Mouse (Mus musculus): Measurements from ENCODE around the gene Ndufc1.
"Not testable (repeated sequence)": the region's sequence is repeated elsewhere in the genome, so short reads cannot be mapped to it uniquely, and the experiment has no call there.

Gene Ndufc1

DNA sequence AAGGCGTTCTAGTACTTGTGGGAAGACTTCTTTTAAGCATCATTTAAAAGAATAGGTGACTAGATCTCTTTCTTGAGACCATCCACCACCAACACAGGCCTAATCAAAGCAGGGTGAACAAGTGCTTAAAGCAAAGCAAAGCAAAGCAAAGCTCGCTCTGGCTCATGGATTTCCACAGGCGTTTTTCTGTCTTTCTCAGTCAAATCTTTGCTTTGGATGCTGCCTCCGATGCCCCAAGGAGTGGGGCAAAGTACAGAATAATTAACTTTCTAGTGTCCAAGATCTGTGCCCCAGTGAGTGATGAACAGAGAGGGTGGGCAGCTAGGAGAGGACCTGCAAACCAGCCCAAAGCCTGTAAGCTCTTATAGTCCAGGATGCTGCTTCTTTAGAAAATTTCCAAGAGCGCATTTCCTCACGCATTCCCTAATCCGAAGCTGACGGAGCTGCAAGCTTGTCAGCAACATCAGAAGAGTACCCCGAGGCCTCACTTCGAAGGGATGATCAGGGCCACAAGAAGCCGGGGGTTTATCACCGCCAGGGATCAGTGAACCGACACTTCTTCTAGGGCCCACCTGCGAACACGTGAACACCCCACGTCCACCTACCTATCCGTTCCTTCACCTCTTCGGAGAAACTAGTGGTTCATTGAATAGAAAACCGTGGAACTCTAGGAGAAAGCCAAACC lies 13.2 kb downstream of the Ndufc1 start:
- no peak for DNase-seq

DNA sequence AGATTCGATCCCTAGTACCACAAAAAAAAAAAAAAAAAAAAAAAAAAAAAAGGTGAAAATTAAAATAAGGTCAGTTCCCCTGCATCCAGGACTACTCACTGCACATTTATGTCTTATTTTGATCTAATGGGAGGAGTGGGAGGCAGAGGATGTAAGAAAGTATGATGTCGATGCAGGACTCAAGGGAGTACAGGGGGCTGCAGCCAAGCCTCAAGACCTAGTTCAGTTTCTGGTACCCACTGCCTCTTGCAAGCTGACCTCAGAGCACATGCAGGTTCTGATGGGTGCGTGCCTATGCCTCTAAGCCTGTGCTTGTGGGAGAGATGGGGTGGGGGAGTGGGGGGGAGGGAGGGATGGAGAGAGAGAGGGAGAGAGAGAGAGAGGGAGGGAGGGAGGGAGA lies 13.9 kb downstream of the Ndufc1 start:
- no peak for DNase-seq

DNA sequence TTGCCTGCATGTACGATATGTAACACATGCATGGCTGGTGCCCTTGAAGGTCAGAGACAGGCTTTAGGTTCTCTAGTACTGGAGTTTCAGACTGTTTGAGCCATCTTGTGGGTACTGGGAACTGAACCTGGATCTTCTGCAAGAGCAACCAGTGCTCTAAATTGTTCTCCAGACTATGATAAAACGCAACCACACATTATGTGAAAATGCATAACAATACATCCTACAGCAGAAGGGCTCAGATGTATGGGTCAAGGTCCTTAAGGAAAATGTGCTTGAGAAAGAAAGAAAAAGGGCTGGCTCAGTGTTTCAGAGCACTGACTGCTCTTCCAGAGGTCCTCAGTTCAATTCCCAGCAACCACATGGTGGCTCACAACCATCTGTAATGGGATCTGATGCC lies 15.1 kb downstream of the Ndufc1 start:
- DNase-seq, result no peak

DNA sequence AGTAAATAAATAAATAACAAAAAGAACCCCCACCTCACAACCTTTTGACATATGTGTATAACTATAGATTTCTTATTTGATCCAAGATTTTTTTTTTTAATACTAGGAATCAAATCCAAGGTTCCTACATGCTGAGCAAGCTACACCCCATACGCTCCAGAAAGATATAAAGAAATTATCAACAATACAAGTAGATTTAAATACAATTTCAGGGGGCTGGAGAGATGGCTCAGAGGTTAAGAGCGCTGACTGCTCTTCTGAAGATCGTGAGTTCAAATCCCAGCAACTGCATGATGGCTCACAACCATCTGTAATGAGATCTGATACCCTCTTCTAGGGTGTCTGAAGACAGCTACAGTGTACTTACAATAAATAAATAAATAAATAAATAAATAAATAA lies 15.8 kb downstream of the Ndufc1 start:
- DNase-seq, result not testable (repeated sequence)

DNA sequence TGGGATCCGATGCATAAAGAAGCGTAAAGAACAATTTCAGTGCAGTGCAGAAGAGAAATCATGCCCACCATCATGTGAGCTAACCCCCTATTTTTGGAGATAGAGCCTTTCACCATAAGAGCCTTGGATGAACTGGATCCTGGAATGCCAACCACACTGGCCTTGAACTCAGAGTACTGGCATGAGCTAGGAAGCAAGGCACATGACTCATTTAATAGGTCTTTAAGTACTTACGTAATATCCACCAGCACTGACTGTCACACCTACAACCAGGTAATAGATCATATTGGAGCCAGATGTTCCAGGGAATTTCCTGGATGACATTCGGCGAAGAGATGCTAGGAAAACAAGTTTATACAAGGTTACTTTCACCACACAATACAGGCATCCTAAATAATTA lies 17.2 kb downstream of the Ndufc1 start:
- DNase-seq, result no peak

DNA sequence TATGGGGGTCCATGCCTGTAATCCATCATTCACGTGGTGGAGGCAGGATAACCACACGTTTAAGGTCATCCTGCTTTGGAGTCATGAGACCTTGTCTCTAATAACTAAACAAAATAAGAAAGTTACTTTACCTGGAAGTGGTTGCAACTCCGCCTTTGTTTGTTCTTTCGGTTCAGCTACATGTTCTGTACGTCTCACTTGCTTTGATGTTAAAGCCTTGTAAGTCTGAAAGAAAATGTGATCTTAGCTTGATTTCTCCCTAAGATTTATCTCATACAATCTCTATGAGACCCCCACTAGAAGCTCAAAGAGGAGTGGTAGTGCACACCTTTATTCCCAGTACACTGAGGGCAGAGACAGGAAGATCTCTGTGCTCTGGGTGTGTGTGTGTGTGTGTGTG lies 17.7 kb downstream of the Ndufc1 start:
- DNase-seq, result no peak

DNA sequence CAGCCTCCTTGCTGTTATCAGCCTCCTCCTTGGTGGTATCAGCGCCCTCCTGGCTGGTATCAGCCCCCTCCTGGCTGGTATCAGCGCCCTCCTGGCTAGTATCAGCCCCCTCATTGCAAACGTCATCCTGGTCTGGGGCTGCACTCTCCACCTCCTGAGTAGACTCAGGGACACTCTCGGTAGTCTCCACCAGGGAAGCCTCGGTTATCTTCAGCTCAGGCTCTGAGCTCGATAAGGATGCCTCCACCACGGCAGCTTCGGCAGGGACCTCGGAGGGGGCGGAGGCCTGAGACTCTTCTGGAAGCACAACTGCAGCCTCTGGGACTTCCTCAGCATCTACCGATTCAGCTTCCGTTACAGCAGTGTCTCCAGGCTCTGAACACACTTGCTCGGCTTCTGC lies 19.9 kb downstream of the Ndufc1 start:
- no peak for DNase-seq

DNA sequence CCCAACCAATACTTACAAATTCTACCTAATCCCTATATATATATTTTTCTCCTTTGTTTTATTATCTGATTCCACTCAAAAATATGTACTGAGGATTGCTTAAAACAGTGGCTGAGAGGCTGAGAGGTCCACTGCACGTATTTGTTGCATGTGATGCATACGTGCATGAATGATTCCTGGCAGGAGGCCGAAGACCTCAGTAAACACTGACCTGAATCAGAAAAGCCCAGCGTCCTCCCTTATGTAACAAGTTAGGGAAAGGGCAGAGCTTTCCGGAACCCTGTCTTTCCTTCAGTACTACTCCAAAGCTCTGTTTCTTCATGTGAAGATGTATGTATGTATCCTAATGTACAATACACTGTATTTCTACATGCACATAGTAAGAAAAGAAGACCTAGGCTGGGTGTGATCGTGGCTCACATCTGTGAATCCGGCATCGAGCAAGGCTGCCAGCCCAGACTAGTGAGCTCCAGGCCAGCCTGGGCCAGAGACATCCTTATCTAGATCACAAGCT lies 20.9 kb downstream of the Ndufc1 start:
- no peak for DNase-seq

DNA sequence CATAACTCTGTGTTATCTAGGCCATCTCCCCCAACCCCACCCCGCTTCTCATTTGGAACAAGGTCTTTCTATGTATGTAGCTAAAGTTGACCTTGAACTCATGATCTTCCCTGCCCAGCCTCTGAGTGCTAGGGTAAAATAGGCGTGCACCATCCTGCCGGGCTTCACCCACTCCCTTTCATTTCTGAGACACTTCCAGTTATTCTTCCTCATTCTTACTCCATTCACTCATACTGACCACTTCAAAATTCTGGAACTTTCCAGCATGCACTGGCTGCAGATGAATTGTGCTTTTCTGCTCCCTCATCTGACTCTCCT lies 21.7 kb downstream of the Ndufc1 start:
- no peak for DNase-seq

DNA sequence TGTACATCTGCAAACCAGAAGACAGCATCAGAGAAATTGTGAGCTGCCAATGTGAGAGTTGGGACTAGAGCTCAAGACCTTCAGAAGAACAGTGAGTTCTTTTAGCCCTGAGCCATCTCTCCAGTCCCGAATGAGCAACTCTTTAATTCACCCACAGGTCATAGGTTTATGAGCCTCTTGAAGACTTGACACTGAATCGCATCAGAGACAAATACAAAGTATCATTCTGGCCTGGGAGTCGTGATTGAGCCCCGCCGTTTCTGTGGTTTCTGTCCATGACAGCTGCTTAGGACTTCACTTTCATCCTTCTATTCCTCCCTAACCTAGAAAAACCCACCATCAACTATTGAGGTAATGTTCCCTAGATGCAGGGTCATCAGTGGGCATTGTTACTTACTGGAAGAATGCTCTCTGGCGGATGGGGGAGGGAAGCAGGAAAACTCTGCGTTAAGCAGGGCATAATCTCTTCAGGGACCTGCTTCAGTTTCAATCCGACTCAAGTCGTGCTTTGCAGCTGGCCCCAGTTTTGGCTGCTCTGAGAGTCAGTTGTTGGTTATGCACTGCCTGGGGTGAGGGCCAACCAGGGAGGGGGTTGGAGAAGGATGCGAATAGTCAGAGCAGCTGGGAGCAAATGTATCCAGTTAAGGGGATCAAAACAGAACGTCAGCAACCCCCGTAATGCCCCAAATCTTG lies 22.2 kb downstream of the Ndufc1 start:
- no peak for DNase-seq

DNA sequence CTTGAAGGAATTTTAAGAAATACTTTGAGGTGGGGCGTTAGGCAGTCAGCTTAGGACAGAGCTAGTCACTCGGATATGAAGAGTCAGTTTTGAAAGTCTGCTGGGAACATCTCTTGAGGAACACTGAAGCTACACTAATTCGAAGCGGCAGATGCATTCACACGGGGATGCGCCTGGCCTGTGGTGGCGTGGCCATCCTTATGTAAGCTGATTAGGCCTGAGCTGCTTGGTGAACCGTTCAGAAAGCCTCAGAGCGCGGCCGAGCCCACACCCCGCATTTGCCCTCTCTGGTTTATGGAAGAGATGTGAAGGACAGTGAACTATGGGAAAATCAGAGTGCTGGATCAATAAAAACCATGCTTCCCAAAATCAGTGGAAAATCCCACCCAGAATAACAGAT lies 25.4 kb downstream of the Ndufc1 start:
- DNase-seq, result no peak

DNA sequence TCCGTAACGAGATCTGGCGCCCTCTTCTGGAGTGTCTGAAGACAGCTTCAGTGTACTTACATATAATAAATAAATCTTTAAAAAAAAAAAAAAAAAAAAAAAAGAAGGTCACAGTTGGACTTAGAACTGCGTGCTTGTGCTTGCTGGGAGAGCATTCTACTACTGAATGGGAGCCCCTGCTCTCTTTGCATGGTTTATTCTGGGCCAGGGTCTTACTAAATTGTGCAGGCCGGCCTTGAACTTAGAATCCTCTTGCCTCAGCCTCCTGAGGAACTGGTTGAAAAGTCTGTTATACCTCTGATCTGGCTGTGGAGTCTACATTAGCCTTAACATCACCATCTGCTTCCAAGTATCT lies 28.2 kb downstream of the Ndufc1 start:
- no peak for DNase-seq

DNA sequence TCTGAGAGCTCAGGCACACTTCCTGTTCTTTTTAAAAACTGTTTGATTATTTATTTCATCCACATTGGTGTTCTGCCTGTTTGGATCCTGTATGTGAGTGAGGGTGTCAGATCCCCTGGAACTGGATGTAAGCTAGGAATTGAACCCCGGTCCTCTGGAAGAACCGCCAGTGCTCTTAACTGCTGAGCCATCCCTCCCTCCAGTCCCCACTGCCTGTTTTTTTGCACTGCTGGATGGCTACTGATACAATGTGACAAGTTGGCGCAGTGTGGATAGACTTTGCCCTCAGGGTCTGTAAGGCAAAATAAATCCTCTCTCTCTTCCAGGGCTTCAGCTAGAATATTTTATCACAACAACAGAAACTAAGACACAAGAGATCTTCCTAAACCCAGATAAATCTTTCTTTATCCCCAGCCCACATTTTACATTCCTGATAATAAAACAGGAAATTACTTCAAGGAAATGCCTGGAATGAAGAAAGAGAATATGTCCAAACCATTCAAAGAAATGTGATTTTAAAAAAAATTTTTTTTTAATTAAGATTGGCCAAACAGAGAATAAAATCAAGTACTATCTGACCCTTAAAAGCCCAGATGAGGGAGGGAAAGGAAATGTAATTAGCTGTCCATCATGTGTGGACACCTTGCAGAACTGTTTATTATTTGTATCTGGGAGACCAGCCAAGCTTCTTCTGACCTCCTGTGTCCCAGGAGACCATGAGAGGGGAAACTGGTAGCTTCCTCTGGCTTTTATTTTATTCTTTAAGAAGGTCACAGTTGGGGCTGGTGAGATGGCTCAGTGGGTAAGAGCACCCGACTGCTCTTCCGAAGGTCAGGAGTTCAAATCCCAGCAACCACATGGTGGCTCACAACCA lies 28.8 kb downstream of the Ndufc1 start:
- DNase-seq, result no peak

DNA sequence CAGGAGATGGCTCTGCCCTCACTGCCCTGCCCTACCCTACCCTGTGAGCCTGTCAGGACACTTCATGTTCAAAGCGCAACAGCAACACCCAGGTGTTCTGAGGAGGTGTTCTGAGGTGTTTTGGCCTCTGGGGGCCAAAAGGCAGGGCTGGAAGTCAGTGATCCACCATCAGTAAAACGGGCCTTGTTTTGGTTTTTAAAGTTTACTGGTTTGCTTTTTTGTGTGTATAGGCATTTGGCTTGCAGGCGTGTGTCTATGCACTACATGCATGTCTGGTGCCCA lies 30.2 kb downstream of the Ndufc1 start:
- no peak for DNase-seq

DNA sequence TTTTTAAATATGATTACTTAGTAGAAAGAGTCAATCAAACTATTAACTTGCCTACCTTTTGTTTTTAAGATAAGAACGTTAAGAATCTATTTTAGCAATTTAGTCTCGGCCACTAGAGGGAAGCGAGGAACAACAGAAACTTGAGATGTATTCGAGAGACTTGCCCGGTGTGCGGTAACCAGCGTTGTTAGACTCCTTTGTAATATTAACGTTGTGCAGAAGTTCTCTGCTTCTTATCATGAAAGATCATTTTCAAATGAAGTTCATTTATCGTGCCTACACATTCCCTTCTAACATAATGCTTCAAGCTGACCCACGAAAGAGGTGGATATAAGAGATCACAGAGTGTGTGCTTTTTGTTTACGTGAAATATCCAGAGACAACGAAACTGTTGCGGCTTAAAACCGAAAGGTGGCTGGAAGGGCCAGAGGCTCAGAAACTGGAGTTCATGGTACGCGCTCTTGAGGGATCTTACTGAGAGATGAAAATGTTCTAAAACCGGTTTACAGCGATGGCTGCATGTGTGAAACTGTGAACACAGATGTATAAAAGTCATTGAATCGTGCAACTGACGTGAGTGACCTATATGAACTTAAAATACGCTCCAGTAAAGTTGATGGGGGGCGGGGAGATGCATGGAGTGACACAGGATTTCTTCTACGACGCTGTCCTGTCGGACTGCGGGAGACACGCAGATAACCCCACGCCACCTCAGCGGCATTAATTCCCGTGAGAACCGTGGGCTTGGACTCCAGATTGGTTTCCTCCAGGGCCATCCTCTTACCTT lies 30.7 kb downstream of the Ndufc1 start:
- DNase-seq, result no peak

DNA sequence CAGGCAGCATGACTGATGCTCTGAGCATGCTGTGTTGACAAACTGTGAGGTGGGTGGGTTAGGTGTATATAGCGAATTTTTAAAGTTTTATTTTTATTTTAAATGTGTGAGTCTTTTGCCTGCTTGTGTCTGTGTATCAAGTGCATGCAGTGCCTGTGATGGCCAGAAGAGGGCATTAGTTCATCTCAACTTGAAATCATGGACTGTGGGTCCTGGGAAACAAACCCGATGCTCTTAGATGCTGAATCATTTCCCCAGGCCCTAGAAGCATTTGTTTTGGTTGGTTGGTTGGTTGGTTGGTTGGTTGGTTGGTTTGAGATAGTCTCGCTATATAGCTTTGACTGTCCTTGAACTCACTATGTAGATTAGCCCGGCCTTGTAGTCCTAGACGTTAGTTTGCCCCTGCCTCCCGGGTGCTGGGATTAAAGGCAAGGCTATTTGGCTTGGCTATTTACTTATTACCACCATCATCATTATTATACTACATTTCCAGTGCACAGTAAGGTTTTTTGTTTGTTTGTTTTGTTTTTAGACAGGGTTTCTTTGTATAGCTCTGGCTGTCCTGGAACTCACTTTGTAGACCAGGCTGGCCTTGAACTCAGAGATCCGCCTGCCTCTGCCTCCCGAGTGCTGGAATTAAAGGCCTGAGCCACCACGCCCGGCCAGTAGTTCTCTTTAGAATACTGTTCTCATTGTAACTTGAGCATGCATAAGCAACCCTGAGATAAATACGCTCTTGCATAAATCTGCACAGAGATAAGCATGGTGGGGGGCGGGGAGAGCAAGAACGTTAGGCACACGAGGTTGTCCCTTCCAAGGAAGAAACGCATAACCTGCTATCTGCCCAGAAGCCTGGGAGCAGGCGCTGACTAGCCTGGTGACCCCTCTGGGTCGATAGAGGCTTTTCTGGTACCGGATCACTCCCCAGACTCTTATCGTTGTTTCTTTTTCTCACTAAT lies 33.2 kb downstream of the Ndufc1 start:
- DNase-seq, result peak; percentile 38

DNA sequence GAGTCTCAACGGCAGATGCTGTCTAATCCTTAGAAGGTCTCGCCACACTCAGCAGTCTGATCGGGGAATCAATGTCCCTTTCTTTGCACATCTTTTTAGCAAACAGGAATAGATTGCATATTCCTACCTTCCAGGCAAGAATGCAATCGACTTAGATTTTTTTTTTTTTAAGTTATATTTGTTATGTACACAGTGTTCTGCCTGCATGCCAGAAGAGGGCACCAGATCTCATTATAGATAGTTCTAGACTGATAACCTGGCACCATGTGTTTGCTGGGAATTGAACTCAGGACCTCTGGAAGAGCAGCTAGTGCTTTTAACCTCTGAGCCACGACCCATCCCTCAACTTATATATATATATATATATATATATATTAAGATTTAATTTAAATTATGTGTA lies 35.2 kb downstream of the Ndufc1 start:
- no peak for DNase-seq

DNA sequence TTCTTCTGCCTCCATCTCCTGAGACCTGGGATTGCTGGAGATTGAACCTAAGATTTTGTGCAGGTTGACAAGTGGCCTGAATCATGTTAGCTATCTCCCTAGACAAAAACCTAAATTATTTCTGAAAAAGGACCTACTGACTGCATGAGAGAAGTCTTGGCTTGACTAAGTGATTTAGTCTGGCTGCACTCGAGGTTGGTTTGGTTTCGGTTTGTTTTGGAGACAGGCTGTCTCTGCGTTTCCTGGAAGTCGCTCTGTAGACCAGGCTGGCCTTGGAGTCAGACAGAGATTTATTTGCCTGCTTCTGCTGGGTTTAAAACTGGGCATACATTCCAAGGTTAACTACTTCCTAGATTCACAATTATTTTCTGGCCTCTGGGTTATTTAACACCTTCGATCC lies 35.9 kb downstream of the Ndufc1 start:
- DNase-seq, result no peak

DNA sequence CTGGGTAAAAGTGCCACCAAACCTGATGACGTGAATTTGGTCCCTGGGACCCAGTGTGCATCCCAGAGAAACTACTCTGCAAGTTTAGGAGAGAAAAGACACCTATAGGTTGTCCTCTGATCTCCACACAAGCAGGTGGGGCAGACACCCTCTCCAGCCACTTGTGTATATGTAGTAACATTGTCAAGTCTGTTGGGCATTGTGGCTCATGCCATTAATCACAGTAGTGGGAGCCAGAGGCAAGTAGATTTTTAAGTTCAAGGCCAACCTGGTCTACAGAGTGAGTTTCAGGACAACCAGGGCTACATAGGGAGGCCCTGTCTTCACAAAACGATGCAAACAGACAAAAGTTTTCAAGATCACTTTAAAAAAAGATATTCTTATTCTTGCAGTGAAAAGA lies 37.0 kb downstream of the Ndufc1 start:
- DNase-seq, result no peak

DNA sequence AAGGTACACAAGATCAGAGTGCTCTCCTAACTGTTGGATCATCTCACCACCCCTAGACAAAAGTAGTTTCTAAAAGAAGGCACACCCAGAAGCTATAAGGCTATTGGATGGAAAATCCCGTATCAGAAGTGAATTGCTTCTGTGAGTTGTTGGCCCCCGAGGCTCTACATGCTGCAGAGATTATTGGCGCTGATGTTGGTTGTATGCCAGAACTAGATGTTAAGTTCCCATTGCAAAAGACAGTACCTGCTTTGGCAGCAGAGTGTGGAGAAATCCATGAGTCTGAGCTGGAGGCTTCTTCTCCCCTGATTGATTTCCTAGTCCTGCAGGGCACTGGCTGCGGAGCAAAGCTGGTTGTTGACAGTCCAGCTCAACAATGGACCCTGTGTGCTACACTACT lies 40.8 kb downstream of the Ndufc1 start:
- DNase-seq, result no peak

DNA sequence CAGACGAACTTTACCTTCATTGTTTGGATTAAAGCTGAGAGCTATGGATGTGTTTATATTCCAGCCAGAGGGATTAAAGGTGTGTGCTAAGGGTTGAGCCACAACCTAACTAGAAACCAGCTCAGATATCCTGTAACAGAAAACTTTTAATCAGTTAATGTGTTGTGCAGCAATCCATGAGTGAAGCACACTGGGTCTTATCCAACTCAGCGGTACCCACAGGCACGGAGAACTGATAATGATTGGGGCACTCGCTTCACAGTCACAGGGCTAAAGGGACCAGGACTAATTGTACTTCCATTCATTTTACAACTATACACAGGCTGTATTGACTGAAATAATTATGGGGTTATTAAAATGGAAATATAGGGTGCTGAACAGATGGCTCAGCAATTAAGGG lies 41.9 kb downstream of the Ndufc1 start:
- DNase-seq, result no peak

DNA sequence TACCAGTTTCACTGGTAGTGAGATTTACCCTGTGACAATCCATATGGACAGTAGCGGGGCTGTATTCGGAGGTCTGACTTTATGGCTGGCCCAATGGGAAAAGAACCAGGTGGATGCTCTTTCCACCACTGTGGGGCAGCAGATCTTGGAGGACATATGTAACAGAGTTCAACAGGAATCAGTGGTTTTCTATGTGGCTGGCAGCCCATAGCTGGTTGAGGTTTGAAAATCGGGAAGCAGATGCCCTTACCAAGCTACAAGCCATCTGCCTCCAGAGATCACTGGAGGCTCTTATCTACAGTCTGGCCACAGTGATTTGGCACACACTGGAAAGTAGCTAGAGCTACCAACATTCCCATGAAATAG lies 43.3 kb downstream of the Ndufc1 start:
- DNase-seq, result peak; percentile 34
